Mouse (Mus musculus): ENCODE data around the gene Btbd11. TPM values are rescaled to one million over a fixed set of nuclear protein-coding genes. Genes with fewer than 3 reads are reported as not detected.

The Btbd11 gene
- polyA plus RNA-seq, 1 experiment from 2014 or later, result 10.0 TPM

- Histone ChIP-seq H3K4me3 (no peak overlapping the region), H3K36me3 (no peaks in the 10 kb centered on the region), H3K4me1 (0 out of 2 replicates have a peak, but pooled peaks cover 7% of the 10 kb centered on the region), H3K27ac (replicated peaks) (no peak overlapping the region), H3K27me3 (no peaks in the 10 kb centered on the region), H3K4me2 (replicated peaks) (no peak overlapping the region), H3K9ac (replicated peaks) (no peak overlapping the region), H3K9me3 (no peaks in the 10 kb centered on the region)
- no peak for ATAC-seq (ENCODE audit: low FRiP score, low read depth)
- WGBS, result 94% methylated on average over 3 of the region's 3 CpGs
Measured at GRCm38 (mm10) chr10:85587758-85588157, 201.1 kb downstream of the Btbd11 start.

GRCm38 (mm10) chr10:85590043-85590442 is 203.4 kb downstream of the Btbd11 start:
- no peaks in the 10 kb centered on the region for H3K27me3 ChIP-seq
- no peaks in the 10 kb centered on the region for H3K9me3 ChIP-seq
- H3K4me1 ChIP-seq, result 0 out of 2 replicates have a peak, but pooled peaks cover 7% of the 10 kb centered on the region
- no peak overlapping the region for H3K27ac ChIP-seq (replicated peaks)
- WGBS, result 86% methylated on average over 2 of the region's 2 CpGs
- H3K9ac ChIP-seq (replicated peaks), result no peak overlapping the region
- no peak for ATAC-seq (ENCODE audit: low FRiP score, low read depth)
- no peaks in the 10 kb centered on the region for H3K36me3 ChIP-seq
- no peak overlapping the region for H3K4me3 ChIP-seq
- no peak overlapping the region for H3K4me2 ChIP-seq (replicated peaks)

GRCm38 (mm10) chr10:85591296-85591695 is 204.7 kb downstream of the Btbd11 start:
- no peaks in the 10 kb centered on the region for H3K36me3 ChIP-seq
- ATAC-seq (ENCODE audit: low FRiP score, low read depth), result no peak
- 94% methylated on average over 2 of the region's 2 CpGs for WGBS

GRCm38 (mm10) chr10:85591986-85592385 is 205.4 kb downstream of the Btbd11 start:
- H3K9me3 ChIP-seq, result no peaks in the 10 kb centered on the region
- H3K4me1 ChIP-seq, result 0 out of 2 replicates have a peak, but pooled peaks cover 7% of the 10 kb centered on the region
- no peak for ATAC-seq (ENCODE audit: low FRiP score, low read depth)
- H3K4me2 ChIP-seq (replicated peaks), result no peak overlapping the region
- H3K9ac ChIP-seq (replicated peaks), result no peak overlapping the region
- WGBS, result 46% methylated on average over 6 of the region's 6 CpGs
- no peaks in the 10 kb centered on the region for H3K36me3 ChIP-seq
- H3K27ac ChIP-seq (replicated peaks), result no peak overlapping the region
- no peak overlapping the region for H3K4me3 ChIP-seq
- no peaks in the 10 kb centered on the region for H3K27me3 ChIP-seq

More at GRCm38 (mm10) chr10:85591296-85591695, 204.7 kb downstream of the Btbd11 start:
- H3K27me3 ChIP-seq, result no peaks in the 10 kb centered on the region
- no peak overlapping the region for H3K4me2 ChIP-seq (replicated peaks)
- no peaks in the 10 kb centered on the region for H3K9me3 ChIP-seq
- no peak overlapping the region for H3K4me3 ChIP-seq
- H3K4me1 ChIP-seq, result 0 out of 2 replicates have a peak, but pooled peaks cover 7% of the 10 kb centered on the region
- H3K9ac ChIP-seq (replicated peaks), result no peak overlapping the region
- no peak overlapping the region for H3K27ac ChIP-seq (replicated peaks)

- Histone ChIP-seq H3K27me3 (no peaks in the 10 kb centered on the region; the same call in 1 of the 2 replicates), H3K4me2 (replicated peaks) (no peak overlapping the region), H3K27ac (replicated peaks) (no peak overlapping the region), H3K4me1 (peaks cover 14% of the 10 kb centered on the region), H3K9ac (replicated peaks) (no peak overlapping the region), H3K9me3 (no peaks in the 10 kb centered on the region), H3K36me3 (no peaks in the 10 kb centered on the region), H3K4me3 (no peak overlapping the region)
- WGBS, result 91% methylated on average over 5 of the region's 5 CpGs
- no peak for ATAC-seq (ENCODE audit: low FRiP score, low read depth)
Measured at GRCm38 (mm10) chr10:85596301-85596700, 209.7 kb downstream of the Btbd11 start.

- Histone ChIP-seq H3K27me3 (no peaks in the 10 kb centered on the region; the same call in 1 of the 2 replicates), H3K4me3 (peak overlapping the region; percentile 48), H3K9me3 (no peaks in the 10 kb centered on the region), H3K36me3 (no peaks in the 10 kb centered on the region), H3K9ac (replicated peaks) (peak overlapping the region; percentile 66), H3K4me1 (peaks cover 6% of the 10 kb centered on the region), H3K27ac (replicated peaks) (no peak overlapping the region), H3K4me2 (replicated peaks) (peak overlapping the region; percentile 68)
- ATAC-seq (ENCODE audit: low FRiP score, low read depth), result 0 out of 2 replicates have a peak, but pooled peaks have one; percentile 16
- WGBS, result 55% methylated on average over 9 of the region's 9 CpGs
Measured at GRCm38 (mm10) chr10:85598093-85598599, 211.5 kb downstream of the Btbd11 start.

- peak overlapping the region; percentile 31; the same call in 1 of the 2 replicates for H3K27ac ChIP-seq (replicated peaks)
- H3K4me3 ChIP-seq, result peak overlapping the region; percentile 48
- H3K9ac ChIP-seq (replicated peaks), result peak overlapping the region; percentile 66
- no peaks in the 10 kb centered on the region for H3K36me3 ChIP-seq
- H3K9me3 ChIP-seq, result no peaks in the 10 kb centered on the region
- H3K4me2 ChIP-seq (replicated peaks), result peak overlapping the region; percentile 68
- WGBS, result under 1% methylated on average over 41 of the region's 41 CpGs
- H3K4me1 ChIP-seq, result peaks cover 6% of the 10 kb centered on the region
- peak; percentile 81 for ATAC-seq (ENCODE audit: low FRiP score, low read depth)
- H3K27me3 ChIP-seq, result no peaks in the 10 kb centered on the region; the same call in 1 of the 2 replicates
Measured at GRCm38 (mm10) chr10:85598603-85599542, 212.3 kb downstream of the Btbd11 start.

- Histone ChIP-seq H3K4me1 (peaks cover 6% of the 10 kb centered on the region), H3K9me3 (no peaks in the 10 kb centered on the region), H3K4me2 (replicated peaks) (no peak overlapping the region), H3K9ac (replicated peaks) (no peak overlapping the region), H3K4me3 (no peak overlapping the region), H3K36me3 (no peaks in the 10 kb centered on the region), H3K27me3 (no peaks in the 10 kb centered on the region; the same call in 1 of the 2 replicates), H3K27ac (replicated peaks) (no peak overlapping the region)
- WGBS, result 82% methylated on average over 11 of the region's 11 CpGs
- no peak for ATAC-seq (ENCODE audit: low FRiP score, low read depth)
Measured at GRCm38 (mm10) chr10:85602546-85602945, 215.9 kb downstream of the Btbd11 start.

GRCm38 (mm10) chr10:85604556-85604955 is 217.9 kb downstream of the Btbd11 start:
- Histone ChIP-seq H3K27ac (replicated peaks) (no peak overlapping the region), H3K9me3 (no peaks in the 10 kb centered on the region), H3K4me1 (no peaks in the 10 kb centered on the region), H3K4me2 (replicated peaks) (no peak overlapping the region), H3K4me3 (no peak overlapping the region), H3K27me3 (no peaks in the 10 kb centered on the region), H3K36me3 (no peaks in the 10 kb centered on the region), H3K9ac (replicated peaks) (no peak overlapping the region)
- ATAC-seq (ENCODE audit: low FRiP score, low read depth), result no peak
- 79% methylated on average over 9 of the region's 9 CpGs for WGBS

- Histone ChIP-seq H3K9me3 (no peaks in the 10 kb centered on the region), H3K4me2 (replicated peaks) (no peak overlapping the region), H3K9ac (replicated peaks) (no peak overlapping the region), H3K4me1 (no peaks in the 10 kb centered on the region), H3K27ac (replicated peaks) (no peak overlapping the region), H3K4me3 (no peak overlapping the region), H3K36me3 (no peaks in the 10 kb centered on the region), H3K27me3 (no peaks in the 10 kb centered on the region)
- ATAC-seq (ENCODE audit: low FRiP score, low read depth), result no peak
- WGBS, result 86% methylated on average over 14 of the region's 14 CpGs
Measured at GRCm38 (mm10) chr10:85608550-85609278, 222.1 kb downstream of the Btbd11 start.

GRCm38 (mm10) chr10:85617080-85617479 is 230.5 kb downstream of the Btbd11 start:
- Histone ChIP-seq H3K27ac (replicated peaks) (0 out of 2 replicates have a peak overlapping the region, but pooled peaks have one; percentile 11), H3K4me1 (peaks cover 14% of the 10 kb centered on the region), H3K9ac (replicated peaks) (no peak overlapping the region), H3K36me3 (no peaks in the 10 kb centered on the region), H3K4me3 (no peak overlapping the region), H3K27me3 (no peaks in the 10 kb centered on the region), H3K4me2 (replicated peaks) (no peak overlapping the region), H3K9me3 (no peaks in the 10 kb centered on the region)
- 42% methylated on average over 8 of the region's 8 CpGs for WGBS
- no peak for ATAC-seq (ENCODE audit: low FRiP score, low read depth)

Data from midbrain, embryonic 12.5 days (tissue).